Comparison of ENCODE assay signal across 25 mouse cellular contexts in genomic region chr7:90175576-90175975, GRCm38 (mm10).
"Had no signal": no experiment of that assay in that cellular context is flagged by ENCODE, and none has a peak within 500 bp of the region (broad histone marks: within the 10 kb centered on the region; RNA-seq: fewer than 3 reads in every experiment).

No protein-coding gene starts in this region.

- H3K9me3 ChIP-seq: kidney, embryonic 15.5 days; limb, embryonic 10.5 days; limb, embryonic 13.5 days; liver, embryonic 12.5 days; liver, embryonic 15.5 days; megakaryocyte, embryonic 14.5 days; midbrain, embryonic 10.5 days; midbrain, embryonic 13.5 days; neural tube, embryonic 12.5 days; neural tube, embryonic 15.5 days had no signal

- DNase-seq: kidney, adult 8-10 months; kidney, postnatal 14 days; layer of hippocampus, adult 9-11 months; liver; lung, adult 2 months; lung, postnatal 36 days; right cerebral cortex, adult 18-20 months; right cerebral cortex, postnatal 14 days; right cerebral cortex, postnatal 4 days; thymus, adult 2 months; thymus, postnatal 14 days; thymus, postnatal 4 days had no signal

- H3K4me2 ChIP-seq: kidney, embryonic 15.5 days; limb, embryonic 13.5 days; liver, embryonic 12.5 days; liver, embryonic 15.5 days; midbrain, embryonic 13.5 days; neural tube, embryonic 12.5 days; neural tube, embryonic 15.5 days had no signal

- H3K4me1 ChIP-seq: kidney, embryonic 15.5 days; limb, embryonic 10.5 days; limb, embryonic 13.5 days; liver, embryonic 12.5 days; liver, embryonic 15.5 days; midbrain, embryonic 10.5 days; midbrain, embryonic 13.5 days; neural tube, embryonic 12.5 days; neural tube, embryonic 15.5 days had no signal

- H3K4me3 ChIP-seq: kidney, embryonic 15.5 days; layer of hippocampus, adult 2 months; limb, embryonic 10.5 days; limb, embryonic 13.5 days; liver, embryonic 12.5 days; liver, embryonic 15.5 days; megakaryocyte, embryonic 14.5 days; midbrain, embryonic 10.5 days; midbrain, embryonic 13.5 days; neural tube, embryonic 12.5 days; neural tube, embryonic 15.5 days had no signal

- H3K27ac ChIP-seq: kidney, embryonic 15.5 days; layer of hippocampus, adult 2 months; limb, embryonic 10.5 days; limb, embryonic 13.5 days; liver, embryonic 12.5 days; liver, embryonic 15.5 days; midbrain, embryonic 10.5 days; midbrain, embryonic 13.5 days; neural tube, embryonic 12.5 days; neural tube, embryonic 15.5 days; stomach, postnatal 0 days had no signal

- H3K9ac ChIP-seq: kidney, embryonic 15.5 days; limb, embryonic 13.5 days; liver, embryonic 12.5 days; liver, embryonic 15.5 days; midbrain, embryonic 13.5 days; neural tube, embryonic 12.5 days; neural tube, embryonic 15.5 days had no signal

- H3K27me3 ChIP-seq: kidney, embryonic 15.5 days; limb, embryonic 13.5 days; liver, embryonic 12.5 days; liver, embryonic 15.5 days; megakaryocyte, embryonic 14.5 days; midbrain, embryonic 13.5 days; neural tube, embryonic 12.5 days; neural tube, embryonic 15.5 days had no signal

- ATAC-seq: liver, embryonic 12.5 days; midbrain, embryonic 13.5 days; midbrain, embryonic 16.5 days had no signal
